Mouse (Mus musculus) cerebellum, adult 9-10 months (tissue): ENCODE results near the gene Setd5.

Experiments
- DNase-seq: peaks from one replicate; pipeline ENCODE4 v3.0.0; 2022

Setd5 gene

DNA sequence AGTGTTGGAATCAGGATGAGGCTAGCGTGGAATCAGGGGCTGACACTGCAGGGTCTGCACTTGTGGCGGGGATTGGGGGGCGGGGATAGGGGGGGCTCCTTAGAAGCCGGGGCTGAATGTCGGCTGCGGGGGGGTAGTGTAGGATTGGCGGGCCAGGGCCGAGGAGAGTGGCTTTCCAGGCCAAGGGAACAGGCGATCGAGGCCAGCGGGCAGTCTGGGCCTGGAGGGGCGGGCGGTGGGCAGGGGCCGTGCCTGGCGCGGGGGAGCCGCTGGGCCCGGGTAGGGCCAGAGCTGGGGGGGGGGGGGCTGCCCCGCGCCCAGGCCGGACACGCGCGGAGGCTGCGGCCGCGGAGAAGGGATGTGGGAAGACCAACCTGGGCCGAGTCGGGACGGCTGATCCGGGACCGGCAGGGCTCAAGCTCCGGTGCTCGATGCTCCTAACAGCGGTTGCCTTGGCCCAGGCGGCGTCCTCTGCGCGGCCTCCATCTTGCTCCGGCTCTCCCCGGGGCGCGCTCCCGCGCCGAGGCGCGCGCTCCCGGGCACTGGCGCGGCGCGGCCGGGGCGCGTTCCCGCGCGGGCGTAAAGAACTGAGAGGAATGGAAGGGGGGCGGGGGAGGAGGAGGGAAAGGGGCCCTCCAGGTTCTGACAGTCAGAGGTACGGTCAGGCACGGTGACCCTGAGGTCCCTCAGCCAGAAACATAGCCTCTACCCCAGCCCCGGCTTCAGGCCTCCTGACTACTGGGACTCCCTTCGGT lies 117.9 kb downstream of the Setd5 start, which contains the start of gene Lhfpl4:
Gene Lhfpl4, minus strand, starts transcription at position 544 of the 755 bp plus-strand sequence.
- peak; percentile 78 for DNase-seq

DNA sequence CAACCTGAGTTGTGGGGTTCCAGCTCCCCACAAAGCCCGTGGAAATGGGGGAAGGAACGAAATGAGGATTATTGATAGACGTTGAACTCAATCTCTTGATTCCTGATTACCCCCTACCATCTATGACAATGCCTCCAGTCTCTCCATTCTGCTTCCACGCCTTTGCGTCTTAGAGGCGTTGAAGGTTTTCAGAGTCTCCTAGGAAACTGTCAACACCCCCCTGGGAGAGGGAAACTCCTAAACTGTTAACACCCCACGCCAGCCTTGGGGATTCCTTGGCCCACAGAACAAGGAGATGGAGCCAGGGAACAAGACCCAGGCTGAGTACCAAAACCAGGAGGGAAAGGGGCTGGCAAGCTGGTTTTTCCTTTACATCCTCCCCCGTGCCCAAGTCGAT lies 118.4 kb downstream of the Setd5 start:
- peak; percentile 51 for DNase-seq
